Mouse (Mus musculus) retina, embryonic 14.5 days (tissue): ENCODE data around the gene Coq2.
A peak's percentile ranks its signal among the peaks of the same experiment; 100 is the strongest.

Experiments
- DNase-seq: peaks from one replicate; pipeline ENCODE4 v3.0.0-alpha.2; 2015; ENCODE audit warnings: low spot score

Coq2 gene

GRCm38 (mm10) chr5:100621876-100622508 is 52.9 kb downstream of the Coq2 start:
- DNase-seq, result no peak

DNA sequence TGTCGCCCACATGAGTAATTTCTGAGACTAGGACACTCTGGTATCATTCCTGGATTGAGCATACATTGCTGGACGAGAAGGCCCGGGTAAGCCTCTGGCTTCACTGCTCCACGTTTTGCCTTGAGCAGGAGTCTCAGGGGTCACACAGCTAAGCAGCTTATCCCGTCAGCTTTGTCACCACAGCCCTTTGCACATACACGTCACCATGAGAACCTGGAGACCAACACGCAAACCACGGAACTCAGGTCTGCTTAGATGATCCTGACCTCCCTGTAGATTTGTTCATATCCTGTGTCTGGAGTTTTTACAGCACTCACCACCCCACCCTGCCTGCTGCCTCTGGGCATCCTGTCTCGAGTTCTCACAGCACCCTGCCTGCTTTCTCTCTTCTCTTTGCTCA is 54.0 kb downstream of the Coq2 start:
- DNase-seq, result peak; percentile 18

- DNase-seq, result no peak
These were observed 55.2 kb downstream of the Coq2 start for GRCm38 (mm10) chr5:100619586-100620275.

DNA sequence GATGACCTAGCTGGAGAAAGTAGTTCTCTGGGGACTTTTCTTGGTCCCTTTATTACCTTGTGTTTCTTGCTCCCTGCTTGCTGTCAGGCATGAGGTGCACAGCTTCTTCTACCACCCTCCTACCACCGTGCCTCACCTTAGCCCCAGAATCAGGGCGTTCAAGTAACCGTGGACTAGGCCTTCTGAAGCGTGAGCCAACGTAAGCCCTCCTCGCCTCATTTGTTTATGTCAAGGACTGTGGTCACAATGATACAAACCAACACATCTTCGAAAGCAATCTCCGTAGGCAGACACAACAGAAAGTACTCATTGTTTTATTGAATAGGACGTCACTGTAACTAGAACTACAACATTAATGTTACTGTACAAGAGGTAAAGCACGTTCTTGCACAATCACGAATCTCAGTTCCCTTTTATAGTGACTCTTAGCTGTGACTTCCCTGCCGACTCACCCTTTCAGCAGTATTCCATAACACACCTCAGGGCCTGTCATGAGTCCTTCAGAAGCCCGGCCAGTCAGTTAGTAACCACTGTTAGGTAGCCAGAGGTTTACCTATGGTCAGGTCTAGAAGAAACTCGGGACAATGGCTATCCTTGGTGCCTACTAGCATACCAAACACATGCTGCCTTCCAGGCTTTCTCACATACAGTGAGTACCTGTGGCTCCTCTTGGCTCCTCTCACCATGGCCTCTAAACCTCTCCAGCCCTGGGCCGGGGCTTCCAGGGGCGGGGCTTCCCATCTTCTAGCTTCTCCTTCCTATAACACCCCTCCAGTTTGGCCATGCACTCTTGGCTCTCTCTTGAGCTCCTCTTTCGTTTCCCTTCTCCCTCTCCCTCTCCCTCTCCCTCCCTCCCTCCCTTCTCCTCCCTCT is 60.8 kb downstream of the Coq2 start:
- DNase-seq, result no peak

DNA sequence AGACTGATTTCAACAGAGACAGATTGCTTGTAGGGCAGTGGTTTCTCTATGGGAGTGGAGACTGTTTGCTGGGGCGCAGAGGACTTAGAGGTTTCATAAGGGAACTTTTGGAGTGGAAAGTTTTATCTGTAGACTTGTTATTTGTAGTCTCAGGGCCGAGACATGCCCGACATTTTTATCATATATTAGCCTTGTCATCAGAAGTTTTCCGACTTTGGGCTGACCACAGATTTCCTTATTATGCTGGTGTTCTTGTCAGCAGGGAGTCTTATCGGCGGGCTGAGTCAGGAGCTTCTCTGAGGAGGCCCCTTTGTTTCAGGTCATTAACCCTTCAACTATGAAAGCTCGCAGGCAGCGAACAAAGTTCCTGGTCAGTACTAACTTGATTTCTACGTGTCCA is 67.1 kb downstream of the Coq2 start:
- DNase-seq, result no peak

DNA sequence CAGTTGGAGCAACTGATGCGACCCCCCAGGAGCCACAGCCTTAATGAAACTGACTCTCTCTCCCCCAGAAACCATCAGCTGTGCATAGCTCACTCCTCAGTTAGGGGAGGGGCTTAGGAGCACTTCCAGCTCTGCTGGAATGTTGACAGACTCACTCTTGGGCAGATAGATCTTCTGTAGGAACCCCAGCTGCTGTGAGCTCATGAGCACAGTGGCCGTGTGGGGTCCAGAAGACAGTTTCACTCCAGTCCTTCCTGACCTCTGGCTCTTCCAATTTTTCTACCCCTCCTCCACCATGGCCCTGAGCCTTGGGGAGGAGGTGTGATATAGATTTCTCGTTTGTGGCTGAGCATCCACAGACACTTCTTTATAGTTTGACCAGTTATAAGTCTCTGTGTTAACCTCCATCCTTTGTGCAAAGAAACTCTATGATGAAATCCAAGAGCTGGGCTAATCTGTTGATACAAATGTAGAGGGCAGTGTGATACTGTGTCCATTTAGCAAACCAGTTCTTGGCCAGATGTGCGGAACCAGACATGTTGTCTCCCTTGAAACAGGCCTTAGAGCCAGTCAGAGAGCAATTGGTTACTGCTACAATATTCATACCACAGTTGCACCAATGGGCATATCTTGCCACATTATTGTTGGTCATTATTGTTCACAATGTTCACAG is 67.7 kb downstream of the Coq2 start:
- no peak for DNase-seq

GRCm38 (mm10) chr5:100605828-100606229 is 69.1 kb downstream of the Coq2 start:
- no peak for DNase-seq
